Mouse (Mus musculus) ZHBTc4 (cell line): ENCODE measurements at regions not wholly inside any gene's neighbourhood (a gene's known extent, or its start where the extent isn't known, plus 50 kb on each side); places are given as distances from the start of the nearest gene placed in this dataset.

ENCODE experiments used
- DNase-seq: peaks from one replicate; pipeline ENCODE4 v3.0.0-alpha.2; 2011; ENCODE audit warnings: low read depth, low spot score

- DNase-seq = peak; percentile 1
Observed at GRCm38 (mm10) chr11:38938124-38938883, 1702.5 kb upstream of the Tenm2 start.
